Mouse (Mus musculus) embryonic stem cell, embryonic (primary cell): ENCODE measurements around the gene Tmem231.

Experiments
- CTCF ChIA-PET, 4 experiments: fragments of 300-600 bp in 2 of 4; fragments of 350-600 bp in 2 of 4; sonication (Branson Sonifier 250); formaldehyde crosslinking; loops; one replicate each; lab custom pipeline; 2022; ENCODE audit warnings: inconsistent platforms in 2 of 4; lab: Charles Lee
- POLR2A ChIA-PET, 4 experiments: fragments of 300-600 bp in 2 of 4; fragments of 350-600 bp in 2 of 4; sonication (Branson Sonifier 250); formaldehyde crosslinking; loops; one replicate each; lab custom pipeline; 2022; ENCODE audit warnings: antibody characterized with exemption in 4 of 4, inconsistent platforms in 1 of 4; lab: Charles Lee

Tmem231 gene

DNA sequence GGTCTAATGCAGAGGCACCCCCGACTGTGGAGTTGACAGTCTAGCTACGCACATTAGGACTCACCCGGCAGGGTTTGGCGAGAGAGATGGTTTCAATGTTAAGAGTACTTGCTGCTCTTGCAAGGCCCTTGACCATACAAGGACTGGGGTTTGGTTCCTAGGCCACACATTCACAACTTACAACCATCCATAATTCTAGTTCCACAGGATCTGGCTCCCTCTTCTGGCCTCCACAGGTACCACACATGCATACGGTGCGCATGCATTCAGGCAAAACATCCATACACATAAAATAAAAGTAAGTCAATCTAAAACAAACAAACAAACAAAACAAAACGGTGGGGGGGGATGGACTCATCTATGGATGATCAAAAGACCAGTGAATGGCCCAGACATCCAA is 38.7 kb downstream of the Tmem231 start:
- CTCF ChIA-PET = interaction anchor here in 2 of 4 experiments (0.5 to 0.9 kb wide), 3 partner anchors 12 to 226 kb away, joined by 3 to 8 read pairs (median 3); no protein-coding TSS in a partner anchor
- POLR2A ChIA-PET = interaction anchor here in 1 of 4 experiments (0.7 kb wide), 1 partner anchor 14 kb away, joined by 3 read pairs; no protein-coding TSS in a partner anchor

- CTCF ChIA-PET = interaction anchor here in 3 of 4 experiments (0.6 to 3.7 kb wide), 5 partner anchors 10 to 505 kb away, joined by 3 to 19 read pairs (median 3); no protein-coding TSS in a partner anchor
These were observed 41.1 kb downstream of the Tmem231 start for GRCm38 (mm10) chr8:111892615-111893014.

GRCm38 (mm10) chr8:111891983-111892382 is 41.7 kb downstream of the Tmem231 start:
- ChIA-PET POLR2A (interaction anchor here in 3 of 4 experiments (1.0 to 1.7 kb wide), 7 partner anchors 9 to 249 kb away, joined by 3 to 4 read pairs (median 3); partner anchors contain the start of gene Zfp1 (in 1 of the 3)), CTCF (interaction anchor here in 3 of 4 experiments (0.6 to 3.7 kb wide), 3 partner anchors 10 to 11 kb away, joined by 3 to 19 read pairs (median 3); no protein-coding TSS in a partner anchor)

More at GRCm38 (mm10) chr8:111892615-111893014, 41.1 kb downstream of the Tmem231 start:
- POLR2A ChIA-PET = interaction anchor here in 2 of 4 experiments (0.8 to 1.4 kb wide), 5 partner anchors 9 to 142 kb away, joined by 3 read pairs; no protein-coding TSS in a partner anchor

DNA sequence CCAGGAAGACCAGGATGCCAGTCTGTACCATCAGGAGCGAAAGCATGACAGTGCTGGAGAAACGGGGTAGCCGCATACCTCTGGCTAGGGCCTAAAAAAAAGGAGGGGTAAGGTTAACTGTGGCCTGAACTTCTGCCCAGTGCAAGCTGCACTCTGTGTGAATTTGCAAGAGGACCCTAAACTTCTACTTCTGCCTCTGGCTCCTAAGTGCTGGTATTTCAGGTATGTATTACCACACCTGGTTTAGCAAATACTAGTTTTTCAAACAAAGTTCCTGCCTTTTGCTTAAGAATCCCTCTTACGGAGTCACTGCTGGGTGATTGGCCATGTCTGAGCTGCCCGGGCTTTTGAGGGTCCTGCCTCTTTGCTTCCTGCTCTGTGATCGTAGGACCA is 42.8 kb downstream of the Tmem231 start:
- ChIA-PET POLR2A (interaction anchor here in 3 of 4 experiments (0.6 to 1.7 kb wide), 7 partner anchors 11 to 248 kb away, joined by 3 to 4 read pairs (median 3); partner anchors contain the start of gene Zfp1 (in 1 of the 3)), CTCF (interaction anchor here in 2 of 4 experiments (0.6 to 3.7 kb wide), 3 partner anchors 9 to 35 kb away, joined by 3 to 19 read pairs (median 9); no protein-coding TSS in a partner anchor)

DNA sequence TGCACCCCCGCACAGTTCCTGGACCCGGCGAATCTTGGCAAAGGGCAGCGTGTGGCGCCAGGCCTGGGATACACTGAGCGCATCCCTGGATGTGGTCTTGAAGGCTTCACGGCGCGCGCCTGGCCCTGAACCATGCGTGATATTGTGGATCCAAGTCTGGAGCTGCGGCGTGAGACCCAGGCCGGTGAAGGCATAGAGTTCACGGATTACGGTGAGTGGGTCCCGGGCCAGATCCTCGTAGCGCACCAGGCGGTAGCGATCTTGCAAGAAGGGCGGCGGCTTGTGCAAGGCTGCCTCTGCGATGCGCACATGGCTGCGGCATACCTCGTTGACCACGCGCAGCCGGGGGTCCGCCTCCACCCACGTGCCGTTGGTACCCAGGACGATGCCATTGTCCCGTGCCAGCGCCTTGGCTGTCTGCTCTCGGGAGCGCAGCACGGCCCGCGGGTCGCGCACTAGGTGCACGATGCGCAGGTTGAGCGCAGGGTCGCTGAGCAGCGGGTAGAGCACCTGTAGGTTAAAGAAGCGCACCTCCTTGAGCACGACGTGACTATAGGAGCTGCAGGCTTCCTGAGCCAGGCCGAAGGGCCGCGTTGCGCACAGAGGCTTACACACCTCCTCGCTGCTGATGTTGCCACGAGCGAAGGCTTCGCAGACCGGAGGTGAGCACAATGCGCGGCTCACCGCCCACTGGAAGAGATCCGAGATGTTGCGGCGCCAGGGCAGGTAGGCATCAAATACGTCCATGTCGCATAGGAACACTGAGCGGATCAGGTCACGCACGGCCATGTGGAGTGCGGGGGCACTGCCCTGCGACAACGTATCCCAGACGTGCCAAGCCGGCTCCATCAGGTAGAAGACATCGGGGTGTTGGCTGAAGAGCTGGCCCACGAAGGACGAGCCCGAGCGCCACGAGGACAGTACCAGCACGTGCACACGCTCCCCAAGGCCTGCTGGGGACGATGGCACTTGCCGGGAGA is 43.5 kb downstream of the Tmem231 start:
- POLR2A ChIA-PET = interaction anchor here in 2 of 4 experiments (0.6 to 1.7 kb wide), 8 partner anchors 8 to 247 kb away, joined by 3 to 5 read pairs (median 3); partner anchors contain the start of gene Zfp1 (in 1 of the 2)
- CTCF ChIA-PET = interaction anchor here in 3 of 4 experiments (0.6 to 3.7 kb wide), 5 partner anchors 8 to 210 kb away, joined by 3 to 19 read pairs (median 4); no protein-coding TSS in a partner anchor

- CTCF ChIA-PET = interaction anchor here in 1 of 4 experiments (0.7 to 2.2 kb wide), 4 partner anchors 10 to 207 kb away, joined by 3 to 8 read pairs (median 4); no protein-coding TSS in a partner anchor
- POLR2A ChIA-PET = interaction anchor here (0.5 to 1.5 kb wide), 12 partner anchors 10 to 158 kb away, joined by 3 to 5 read pairs (median 3); partner anchors contain the start of genes Tmem231 (in 2 of the 4), Chst5 (in 1 of the 4) and Gabarapl2 (in 1 of the 4)
These were observed 45.5 kb downstream of the Tmem231 start for GRCm38 (mm10) chr8:111888091-111888650.

GRCm38 (mm10) chr8:111887479-111887878 is 46.2 kb downstream of the Tmem231 start:
- ChIA-PET CTCF (interaction anchor here in 1 of 4 experiments (1.9 to 2.2 kb wide), 2 partner anchors 10 to 37 kb away, joined by 4 to 8 read pairs; no protein-coding TSS in a partner anchor), POLR2A (interaction anchor here in 3 of 4 experiments (0.6 to 1.5 kb wide), 9 partner anchors 11 to 383 kb away, joined by 3 to 5 read pairs (median 4); partner anchors contain the start of genes Chst5 (in 1 of the 3) and Gabarapl2 (in 1 of the 3))

- ChIA-PET POLR2A (interaction anchor here in 1 of 4 experiments (1.1 kb wide), 1 partner anchor 9 kb away, joined by 3 read pairs; no protein-coding TSS in a partner anchor), CTCF (interaction anchor here in 2 of 4 experiments (0.9 to 2.5 kb wide), 2 partner anchors 7 to 151 kb away, joined by 4 to 19 read pairs; no protein-coding TSS in a partner anchor)
These were observed 50.1 kb downstream of the Tmem231 start for GRCm38 (mm10) chr8:111883615-111884014.

GRCm38 (mm10) chr8:111881591-111881990 is 52.1 kb downstream of the Tmem231 start:
- POLR2A ChIA-PET = interaction anchor here in 3 of 4 experiments (0.5 to 1.6 kb wide), 12 partner anchors 8 to 1378 kb away, joined by 3 to 5 read pairs (median 3); partner anchors contain the start of gene Rfwd3 (in 1 of the 3)
- CTCF ChIA-PET = interaction anchor here (0.5 to 2.5 kb wide), 47 partner anchors 8 to 1331 kb away, joined by 3 to 20 read pairs (median 4); partner anchors contain the start of genes Adat1 (in 1 of the 4) and Cfdp1 (in 1 of the 4)

GRCm38 (mm10) chr8:111877711-111878110 is 56.0 kb downstream of the Tmem231 start:
- POLR2A ChIA-PET = interaction anchor here in 3 of 4 experiments (0.9 to 1.4 kb wide), 5 partner anchors 9 to 24 kb away, joined by 3 to 10 read pairs (median 3); partner anchors contain the start of gene Cfdp1 (in 1 of the 3)
- CTCF ChIA-PET = interaction anchor here in 3 of 4 experiments (0.5 to 1.4 kb wide), 6 partner anchors 9 to 229 kb away, joined by 3 to 5 read pairs (median 4); no protein-coding TSS in a partner anchor

DNA sequence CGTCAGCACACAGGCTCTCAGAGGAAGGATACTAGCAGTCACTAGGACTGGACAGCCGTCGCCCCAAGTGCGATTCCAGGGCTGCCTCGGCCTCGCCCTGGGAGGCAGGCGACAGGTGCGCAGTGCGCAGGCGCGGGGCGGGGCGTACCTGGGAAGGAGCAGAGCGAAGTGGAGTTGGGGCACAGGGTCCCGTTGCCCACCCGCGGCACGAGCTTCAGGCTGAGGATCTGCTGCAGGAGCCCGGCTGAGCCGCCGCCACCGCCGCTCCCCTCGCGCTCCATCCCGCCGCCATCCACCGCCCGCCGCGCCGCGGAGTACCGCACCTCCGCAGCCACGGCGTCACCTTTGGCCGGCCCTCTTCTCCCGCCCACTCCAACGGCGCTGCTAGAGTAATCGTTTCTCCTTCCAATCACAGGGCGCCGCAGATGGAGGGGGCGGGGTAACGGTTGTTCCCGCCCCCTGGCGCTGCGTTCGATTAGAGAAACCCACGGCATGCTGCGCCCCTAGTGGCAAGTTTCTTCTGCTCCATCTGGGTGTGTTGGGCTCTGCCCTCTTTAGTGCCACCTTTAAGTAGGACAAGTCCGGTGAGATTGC is 57.2 kb downstream of the Tmem231 start, which contains the start of gene Tmem170:
Gene Tmem170, minus strand, starts transcription at position 396 of the 594 bp plus-strand sequence.
- CTCF ChIA-PET = interaction anchor here in 1 of 4 experiments (0.6 kb wide), 1 partner anchor 120 kb away, joined by 4 read pairs; no protein-coding TSS in a partner anchor
- POLR2A ChIA-PET = interaction anchor here in 2 of 4 experiments (1.2 to 1.3 kb wide), 2 partner anchors 24 to 145 kb away, joined by 3 to 4 read pairs; no protein-coding TSS in a partner anchor

- CTCF ChIA-PET = interaction anchor here in 1 of 4 experiments (0.6 kb wide), 1 partner anchor 121 kb away, joined by 4 read pairs; no protein-coding TSS in a partner anchor
These were observed 57.9 kb downstream of the Tmem231 start for GRCm38 (mm10) chr8:111875758-111876157.

DNA sequence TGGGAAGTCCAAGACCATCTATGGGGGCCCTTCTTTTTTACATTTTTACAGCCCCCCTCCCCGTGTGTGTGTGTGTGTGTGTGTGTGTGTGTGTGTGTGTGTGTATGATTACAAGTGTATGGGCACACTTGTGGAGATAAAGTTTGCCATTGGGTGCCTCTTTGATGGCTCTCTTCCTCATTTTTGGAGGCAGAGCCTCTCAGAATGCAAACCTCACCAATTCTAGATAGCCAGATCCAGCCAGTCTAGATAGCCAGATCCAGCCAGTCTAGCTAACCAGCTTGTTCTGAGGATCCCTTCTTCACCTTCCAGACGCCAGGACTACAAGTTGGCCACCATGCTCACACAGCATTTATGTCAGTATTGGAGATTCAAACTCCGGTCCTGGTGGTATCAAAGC is 62.4 kb downstream of the Tmem231 start:
- CTCF ChIA-PET = interaction anchor here in 3 of 4 experiments (0.7 to 3.4 kb wide), 6 partner anchors 9 to 207 kb away, joined by 3 to 20 read pairs (median 5); no protein-coding TSS in a partner anchor
- POLR2A ChIA-PET = interaction anchor here (0.6 to 1.7 kb wide), 12 partner anchors 10 to 83 kb away, joined by 3 to 12 read pairs (median 4); partner anchors contain the start of genes Cfdp1 (in 1 of the 4) and Tmem231 (in 1 of the 4)

More at GRCm38 (mm10) chr8:111875758-111876157, 57.9 kb downstream of the Tmem231 start:
- POLR2A ChIA-PET = interaction anchor here in 2 of 4 experiments (0.6 to 1.3 kb wide), 3 partner anchors 23 to 163 kb away, joined by 3 to 4 read pairs (median 3); no protein-coding TSS in a partner anchor

DNA sequence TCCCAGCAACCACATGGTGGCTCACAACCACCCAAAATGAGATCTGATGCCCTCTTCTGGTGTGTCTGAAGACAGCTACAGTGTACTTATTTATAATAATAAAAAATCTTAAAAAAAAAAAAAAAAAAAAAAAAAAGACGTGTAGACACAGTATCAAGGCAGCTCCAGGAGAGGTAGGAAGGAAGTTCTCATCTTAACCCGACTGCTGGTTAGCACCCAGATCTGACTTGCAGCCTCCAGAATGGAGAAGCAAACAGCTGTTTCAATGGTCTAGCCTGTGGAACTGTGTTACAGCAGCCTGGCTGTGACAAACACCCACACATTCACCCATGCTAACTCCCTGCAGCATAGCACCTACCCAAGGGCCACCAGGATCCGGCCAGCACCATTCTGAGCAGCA is 63.3 kb downstream of the Tmem231 start:
- CTCF ChIA-PET = interaction anchor here (0.6 to 3.4 kb wide), 9 partner anchors 11 to 206 kb away, joined by 3 to 20 read pairs (median 6); partner anchors contain the start of gene Adat1 (in 1 of the 4)

GRCm38 (mm10) chr8:111868664-111869063 is 65.0 kb downstream of the Tmem231 start:
- ChIA-PET POLR2A (interaction anchor here in 3 of 4 experiments (0.6 to 0.9 kb wide), 3 partner anchors 8 to 17 kb away, joined by 3 read pairs; no protein-coding TSS in a partner anchor), CTCF (no interaction called here)

More for the DNA sequence above, 63.3 kb downstream of the Tmem231 start:
- POLR2A ChIA-PET = interaction anchor here in 3 of 4 experiments (0.5 to 1.7 kb wide), 11 partner anchors 9 to 189 kb away, joined by 3 to 9 read pairs (median 3); partner anchors contain the start of genes Adat1 (in 1 of the 3) and Cfdp1 (in 1 of the 3)
